Mouse (Mus musculus) retina, postnatal 7 days (tissue): ENCODE measurements around the gene Myo6.

Source experiments
- DNase-seq: peaks from one replicate; pipeline ENCODE4 v3.0.0-alpha.2; 2012; ENCODE audit warnings: low read depth, low spot score

The Myo6 gene

DNA sequence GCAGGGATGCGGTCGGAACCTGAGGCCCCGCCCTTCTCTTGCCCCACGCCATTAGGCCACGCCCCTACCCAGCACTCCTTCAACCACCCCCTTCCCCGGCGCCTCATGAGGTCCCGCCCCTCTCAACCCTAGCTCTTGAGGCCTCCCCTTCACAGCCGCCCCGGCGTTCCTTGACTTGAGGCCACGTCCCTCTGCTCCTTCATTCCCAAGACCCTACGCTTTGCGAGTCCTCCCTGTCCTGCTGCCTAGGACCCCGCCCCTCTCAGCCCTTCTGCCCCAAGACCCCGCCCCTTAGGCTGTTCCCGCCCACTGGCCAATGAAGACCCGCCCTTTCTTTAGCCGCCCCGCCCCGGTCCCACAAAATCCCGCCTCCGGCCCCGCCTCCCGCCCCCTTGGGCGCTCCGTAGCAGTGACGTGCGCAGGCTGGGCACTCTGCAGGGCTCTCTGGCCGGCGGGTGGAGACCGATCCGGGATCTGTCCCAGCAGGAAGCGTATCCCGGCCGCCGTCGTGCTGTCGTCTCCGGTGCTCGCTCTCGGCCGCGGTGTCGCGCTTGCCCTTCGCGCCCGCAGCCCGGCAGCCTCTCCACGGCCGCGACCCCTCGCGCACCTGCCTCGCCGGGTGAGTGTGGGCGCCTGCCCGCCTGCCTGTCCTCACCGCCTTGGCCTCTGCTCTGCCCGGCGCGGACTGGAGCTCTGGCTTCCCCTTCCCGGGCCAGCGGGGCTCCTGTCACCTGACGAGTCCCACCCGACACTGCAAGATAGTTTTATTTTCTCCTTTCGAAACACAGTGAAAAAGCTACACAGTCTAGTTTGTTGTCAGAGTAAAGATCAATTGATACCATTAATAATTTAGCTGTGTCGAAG lies at the start of gene Myo6:
TSS of gene Myo6 (plus strand) at position 421 of the 864 bp plus-strand sequence.
- peak; percentile 89 for DNase-seq

GRCm38 (mm10) chr9:80145992-80146587 lies 18.7 kb upstream of the Myo6 start:
- no peak for DNase-seq

DNA sequence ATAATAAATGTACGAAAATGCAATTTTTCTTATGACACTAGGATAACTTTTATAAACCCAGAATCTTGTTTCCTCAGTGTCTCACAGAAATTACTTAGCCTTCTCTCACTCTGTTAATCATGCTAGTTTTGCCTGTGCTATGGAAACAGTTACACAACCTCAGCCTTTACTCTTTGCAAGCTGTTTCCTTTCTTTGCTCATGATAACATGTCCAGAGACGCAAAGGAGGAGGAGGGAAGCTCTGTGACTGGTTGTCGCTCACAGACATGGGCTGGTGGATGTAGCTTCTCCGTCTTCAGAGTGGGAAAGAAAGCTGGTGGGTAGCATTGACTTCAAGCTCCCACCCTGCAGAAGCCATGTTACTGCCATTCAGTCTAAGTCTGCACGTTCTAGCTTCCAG lies 15.2 kb upstream of the Myo6 start:
- DNase-seq: no peak

DNA sequence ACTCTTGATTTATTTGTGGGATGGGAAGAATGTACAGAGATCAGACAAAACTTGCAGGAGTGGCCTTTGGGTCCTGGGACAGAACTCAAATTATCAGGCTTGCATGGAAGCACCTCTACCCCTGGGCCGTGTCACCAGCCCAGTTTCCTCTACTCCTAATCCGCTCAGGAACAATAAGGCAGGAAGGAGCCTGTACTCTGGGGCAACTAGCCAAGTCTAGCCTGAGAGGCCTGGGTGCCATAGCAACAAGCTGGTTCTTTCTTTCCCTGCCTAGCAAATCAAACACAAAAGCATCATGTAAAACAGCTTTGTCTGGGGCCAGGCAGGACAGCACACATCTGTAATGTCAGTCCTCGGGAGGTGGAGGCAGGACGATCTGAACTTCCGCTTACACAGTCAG lies 9.6 kb upstream of the Myo6 start:
- DNase-seq: no peak

GRCm38 (mm10) chr9:80156780-80157179 lies 8.1 kb upstream of the Myo6 start:
- no peak for DNase-seq

DNA sequence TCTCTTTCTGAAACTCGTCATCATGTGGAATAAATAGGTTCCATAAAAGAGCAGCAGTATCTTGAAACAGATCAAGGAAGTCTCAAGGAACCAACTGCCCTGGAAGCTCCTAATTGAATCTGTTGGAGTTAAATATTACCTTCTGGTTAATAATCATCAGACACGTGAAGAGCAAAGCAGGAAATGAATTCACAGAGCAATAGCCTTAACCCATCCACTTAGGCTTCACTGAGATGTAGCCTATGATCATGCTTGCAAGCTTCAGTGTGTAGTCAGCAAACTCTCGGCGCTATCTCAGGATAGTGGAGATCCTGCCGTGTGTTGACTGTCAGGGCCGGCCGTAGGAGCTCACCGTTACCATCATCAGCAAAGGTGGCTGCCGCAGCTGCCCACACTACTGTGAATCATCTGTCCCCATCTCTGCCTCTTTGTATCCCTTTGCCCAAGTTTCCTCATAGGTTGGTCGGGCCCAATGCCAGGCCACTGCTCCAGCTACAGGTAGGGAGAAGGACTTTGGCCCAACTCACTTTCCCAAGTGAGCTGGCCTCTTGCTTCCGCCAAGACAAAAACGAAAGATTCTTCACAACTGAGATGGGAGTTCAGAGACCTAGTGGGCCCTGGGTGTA lies 6.9 kb upstream of the Myo6 start:
- no peak for DNase-seq

GRCm38 (mm10) chr9:80158937-80159336 lies 5.9 kb upstream of the Myo6 start:
- DNase-seq: no peak

- no peak for DNase-seq
Measured at GRCm38 (mm10) chr9:80161451-80161850, 3.4 kb upstream of the Myo6 start.

DNA sequence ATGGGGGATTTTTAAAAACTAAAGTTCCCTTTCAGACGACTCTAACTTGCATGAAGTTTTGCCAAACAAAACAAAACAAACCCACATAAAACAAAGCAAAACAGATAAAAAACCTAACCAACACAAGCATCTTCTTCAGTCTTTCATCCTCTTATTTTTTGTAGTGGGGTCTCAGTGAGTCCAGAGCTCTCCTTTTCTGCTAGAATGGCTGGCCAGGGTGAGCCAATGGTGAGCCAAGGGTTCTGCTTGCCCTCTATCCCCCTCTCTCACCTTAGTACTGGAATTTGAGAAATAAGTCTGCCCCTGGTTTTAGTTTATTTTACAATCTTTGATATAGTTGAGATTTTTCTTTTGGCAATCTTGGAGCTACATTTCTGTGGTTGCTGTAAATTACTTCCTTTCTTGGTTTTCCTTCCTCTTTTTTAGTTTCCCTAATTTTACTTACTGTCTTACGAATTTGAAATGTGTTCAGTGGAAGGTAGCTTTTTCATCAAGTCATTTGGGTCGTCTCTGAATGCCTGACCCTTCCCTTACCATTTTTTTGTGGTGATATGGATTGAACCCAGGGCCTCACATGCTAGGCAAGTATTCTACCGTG lies 1.6 kb upstream of the Myo6 start:
- no peak for DNase-seq

DNA sequence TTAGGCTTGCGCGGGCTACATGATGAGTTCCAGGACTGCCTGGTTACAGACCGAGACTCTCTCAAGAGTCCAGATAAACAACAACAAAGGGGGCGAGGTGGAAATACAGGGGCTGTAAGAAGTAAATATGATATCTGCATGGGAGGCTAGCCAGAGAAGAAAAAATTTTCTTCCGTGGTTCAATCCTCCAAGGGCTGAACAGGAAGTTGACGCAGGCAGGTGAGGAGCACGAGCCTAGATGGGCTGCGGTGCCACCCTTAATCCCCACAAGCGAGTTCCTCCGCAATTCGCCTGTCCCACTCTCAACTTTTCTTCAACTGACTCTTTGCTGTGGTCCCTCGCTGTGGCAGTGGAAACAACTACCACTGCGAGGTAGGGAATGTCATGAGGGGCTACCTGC lies 640 bp upstream of the Myo6 start:
- no peak for DNase-seq

GRCm38 (mm10) chr9:80165690-80166089 lies 859 bp downstream of the Myo6 start:
- DNase-seq: no peak

- no peak for DNase-seq
Measured at GRCm38 (mm10) chr9:80166425-80166824, 1.6 kb downstream of the Myo6 start.

DNA sequence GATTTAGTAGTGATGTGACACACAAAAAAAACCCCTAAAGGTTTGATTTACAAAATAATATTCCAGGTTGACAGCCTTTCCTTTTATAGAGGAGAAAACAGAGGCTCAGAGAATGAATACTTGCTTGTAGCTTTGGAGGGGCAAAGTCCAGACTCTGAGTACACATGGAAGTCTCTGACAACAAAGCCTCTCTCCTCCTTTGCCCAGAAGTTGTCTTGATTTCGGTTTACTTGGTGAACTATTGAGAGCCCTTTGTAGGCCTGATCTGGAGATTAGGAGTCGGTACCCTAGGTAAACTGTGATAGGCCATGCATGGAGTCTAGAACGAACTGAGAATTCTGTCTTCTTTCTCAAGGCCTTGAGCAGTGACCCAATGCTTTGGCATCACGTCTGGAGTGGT lies 2.3 kb downstream of the Myo6 start:
- no peak for DNase-seq

DNA sequence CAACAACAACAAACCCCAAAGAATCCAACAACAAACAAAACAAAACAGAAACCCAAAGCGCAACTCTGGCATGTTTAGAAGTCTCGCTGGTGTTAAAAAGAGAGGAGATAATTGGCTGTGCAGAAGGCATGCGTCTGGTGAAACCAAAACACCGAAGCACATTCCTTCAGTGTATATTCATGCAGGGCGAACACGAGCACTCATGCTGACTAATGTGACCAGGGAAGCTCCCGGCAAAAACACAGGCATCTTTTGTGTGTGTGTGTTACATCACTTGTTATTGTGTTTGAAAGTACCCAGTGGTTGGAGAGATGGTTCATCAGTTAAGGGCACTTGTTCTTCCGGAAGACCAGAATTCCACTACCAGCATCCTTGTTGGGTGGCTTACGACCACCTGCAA lies 4.7 kb downstream of the Myo6 start:
- no peak for DNase-seq

GRCm38 (mm10) chr9:80171241-80171640 lies 6.4 kb downstream of the Myo6 start:
- no peak for DNase-seq

- no peak for DNase-seq
Measured at GRCm38 (mm10) chr9:80172396-80173222, 7.8 kb downstream of the Myo6 start.

DNA sequence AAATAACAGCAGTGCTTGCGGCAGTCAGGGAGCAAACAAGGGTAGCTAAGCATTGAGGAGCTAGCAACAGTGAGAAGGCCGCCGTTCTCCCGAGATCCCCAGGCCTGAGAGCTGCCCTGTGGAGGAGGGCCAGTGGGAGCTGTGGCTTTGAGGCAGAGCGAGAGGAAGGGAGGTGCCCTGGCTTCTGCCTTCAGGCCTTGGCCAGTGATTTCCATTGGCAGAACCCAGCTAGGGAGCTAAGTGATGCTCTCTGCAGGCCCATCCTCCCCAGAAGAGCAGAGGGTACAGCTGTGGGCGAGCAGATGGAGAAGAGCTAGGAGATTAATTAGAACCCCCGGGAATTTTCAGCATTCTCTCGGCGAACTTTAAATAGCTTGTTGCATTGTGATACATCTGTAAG lies 8.8 kb downstream of the Myo6 start:
- DNase-seq: no peak

GRCm38 (mm10) chr9:80176696-80177478 lies 12.1 kb downstream of the Myo6 start:
- no peak for DNase-seq

DNA sequence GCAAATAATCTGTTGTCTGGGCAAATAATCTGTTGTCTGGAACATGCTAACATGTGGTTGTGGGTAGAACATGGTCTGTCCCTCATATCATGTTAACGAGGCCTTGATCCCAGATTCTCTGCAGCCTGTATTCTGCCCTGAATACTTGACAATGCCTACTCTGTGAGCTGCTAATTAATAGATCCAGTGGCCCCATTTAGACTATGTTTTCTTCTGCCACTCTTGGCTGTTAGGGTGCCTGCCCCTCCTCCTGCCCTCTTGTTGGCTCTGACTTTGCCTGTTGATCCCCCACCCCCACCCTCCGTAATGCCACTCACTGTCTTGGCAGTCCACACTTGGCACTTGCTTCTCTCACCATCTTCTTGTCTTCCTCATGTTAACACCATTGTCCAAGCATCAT lies 13.8 kb downstream of the Myo6 start:
- no peak for DNase-seq

DNA sequence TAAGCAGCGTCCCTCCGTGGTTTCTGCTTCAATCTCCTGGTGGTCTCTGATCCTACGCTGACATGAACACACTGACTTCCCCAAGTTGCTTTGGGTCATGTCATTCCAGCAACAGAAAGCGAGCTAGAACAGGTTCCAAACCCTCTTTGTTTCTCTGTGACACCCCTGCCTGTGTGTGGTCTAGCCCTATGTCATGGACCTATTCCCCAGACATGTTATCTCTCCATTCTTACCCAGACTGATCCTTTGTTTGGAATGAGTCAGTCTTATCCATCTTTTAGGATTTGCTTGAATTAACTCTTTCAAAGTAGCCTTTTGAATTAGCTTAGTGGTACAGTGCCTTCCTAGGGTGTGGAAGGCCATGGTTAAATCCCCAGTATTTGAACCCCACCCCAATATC lies 14.9 kb downstream of the Myo6 start:
- no peak for DNase-seq

GRCm38 (mm10) chr9:80180771-80181170 lies 15.9 kb downstream of the Myo6 start:
- no peak for DNase-seq
